Mouse (Mus musculus) small intestine, adult 2 months (tissue): ENCODE measurements around the gene Mtg1. TPM values are rescaled to one million over a fixed set of nuclear protein-coding genes. Genes with fewer than 3 reads are reported as not detected.
A peak's percentile ranks its signal among the peaks of the same experiment; 100 is the strongest.

Source experiments
- H3K27ac ChIP-seq: fragments of 200-500 bp; 2 replicates; pipeline ENCODE4 v1.5.1; 2012; ENCODE audit warnings: low read depth, low read length, control low read depth, inconsistent platforms; ENCODE audit not compliant: insufficient read depth
- H3K27me3 ChIP-seq: fragments of 200-500 bp; 2 replicates; pipeline ENCODE4 v1.6.1; 2012; ENCODE audit warnings: mild to moderate bottlenecking, moderate library complexity, low read length, inconsistent platforms; ENCODE audit not compliant: control insufficient read depth, insufficient read depth
- H3K36me3 ChIP-seq: fragments of 200-500 bp; 2 replicates; pipeline ENCODE4 v1.6.1; 2012; ENCODE audit warnings: mild to moderate bottlenecking, low read length, control low read depth, inconsistent platforms; ENCODE audit not compliant: control insufficient read depth, insufficient read depth
- H3K4me1 ChIP-seq: fragments of 200-500 bp; 2 replicates; pipeline ENCODE4 v1.6.1; 2012; ENCODE audit warnings: low read length, inconsistent platforms, mixed read lengths; ENCODE audit not compliant: control insufficient read depth, insufficient read depth, insufficient read length
- H3K4me3 ChIP-seq: fragments of 200-500 bp; 2 replicates; pipeline ENCODE4 v1.5.1; 2012; ENCODE audit warnings: low read depth, mild to moderate bottlenecking, control low read depth, inconsistent platforms, low read length, moderate library complexity
- CTCF ChIP-seq: fragments of 200-500 bp; IDR thresholded peaks from 2 replicates; pipeline ENCODE4 v1.5.1; 2012; ENCODE audit warnings: low read depth, mild to moderate bottlenecking, control low read depth, inconsistent platforms, low read length, moderate library complexity, mixed read lengths; ENCODE audit not compliant: insufficient replicate concordance, insufficient read length; ENCODE audit errors: extremely low read depth
- POLR2A ChIP-seq: fragments of 200-500 bp; IDR thresholded peaks from 2 replicates; pipeline ENCODE4 v1.6.1; 2012; ENCODE audit warnings: low read depth, mild to moderate bottlenecking, control low read depth, inconsistent platforms, low read length, moderate library complexity
- WGBS: fragments of 180-500 bp; shearing (Covaris S2); methylation state at CpG from one replicate; pipeline ENCODE4 v1.1.7; 2018; 5-methylcytosine and 5-hydroxymethylcytosine counted together
- polyA plus RNA-seq: library from polyadenylated mRNA; depleted of rRNA; stranded (reverse); fragments of >200 nt; gene quantifications from 2 replicates; pipeline ENCODE4 v1.2.3, GENCODE M21; 2012

Gene Mtg1
- polyA plus RNA-seq, 1 experiment, result 16.6 TPM

- H3K27me3 ChIP-seq, result no peaks in the 10 kb centered on the region
- H3K4me3 ChIP-seq, result no peak within 1 kb of the TSS
- 29% methylated on average over 1 of the region's 1 CpGs for WGBS
- no peaks in the 10 kb centered on the region for H3K36me3 ChIP-seq
- H3K27ac ChIP-seq, result no peak within 1 kb of the TSS
- no peak for TF ChIP-seq CTCF
- TF ChIP-seq POLR2A, result no peak
- H3K4me1 ChIP-seq, result no peaks in the 10 kb centered on the region
Measured at GRCm38 (mm10) chr7:140172936-140173335, 35.6 kb downstream of the Mtg1 start, which contains the start of gene Olfr523. Olfr523 (plus strand) TSS chr7:140173217.

GRCm38 (mm10) chr7:140179176-140179575, 41.8 kb downstream of the Mtg1 start:
- TF ChIP-seq POLR2A (no peak), CTCF (no peak)
- Histone ChIP-seq H3K27ac (no peak overlapping the region), H3K27me3 (no peaks in the 10 kb centered on the region), H3K4me1 (no peaks in the 10 kb centered on the region), H3K4me3 (no peak overlapping the region), H3K36me3 (no peaks in the 10 kb centered on the region)
- WGBS, result 86% methylated on average over 2 of the region's 2 CpGs

DNA sequence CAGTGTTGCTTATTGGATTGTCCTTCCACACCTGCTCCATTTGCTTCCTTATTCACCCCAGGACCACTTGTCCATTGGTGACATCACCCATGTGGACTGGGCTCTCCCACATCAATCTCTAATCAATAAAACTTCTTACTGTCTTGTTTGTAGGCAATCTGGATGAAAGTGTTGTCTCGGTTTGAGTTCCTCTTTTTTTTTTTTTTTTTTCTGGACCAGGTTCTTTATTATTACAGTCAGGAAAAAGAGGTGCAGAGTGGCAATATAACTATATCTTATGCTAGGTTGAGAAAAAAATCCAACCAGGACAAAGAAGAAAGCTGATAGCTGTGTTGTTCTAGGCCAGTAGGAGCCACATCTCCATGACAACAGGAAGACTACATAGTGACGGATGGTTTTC, 43.3 kb downstream of the Mtg1 start:
- no peak overlapping the region for H3K4me3 ChIP-seq
- no peak for TF ChIP-seq POLR2A
- no peak for TF ChIP-seq CTCF
- 61% methylated on average over 2 of the region's 2 CpGs for WGBS
- no peaks in the 10 kb centered on the region for H3K27me3 ChIP-seq
- H3K4me1 ChIP-seq, result no peaks in the 10 kb centered on the region
- H3K27ac ChIP-seq, result no peak overlapping the region
- no peaks in the 10 kb centered on the region for H3K36me3 ChIP-seq

DNA sequence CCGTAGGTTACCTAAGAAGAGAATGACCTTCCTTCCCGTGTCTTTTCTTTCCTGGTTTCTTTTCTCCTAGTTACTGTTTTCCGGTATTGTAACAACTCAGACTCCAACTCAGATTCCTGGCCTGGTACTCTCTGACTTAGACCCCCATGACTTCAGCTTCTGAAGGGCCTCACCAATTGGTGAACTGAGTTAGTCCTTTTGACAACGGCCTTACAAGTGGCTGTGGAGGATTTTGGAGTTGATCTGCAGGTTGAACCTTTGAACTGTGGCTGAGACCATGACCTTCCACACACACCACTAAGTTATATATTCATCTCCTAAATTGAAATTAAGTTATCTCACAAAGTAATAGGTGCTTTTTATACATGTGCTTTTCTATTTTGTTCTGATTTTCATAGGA, 46.8 kb downstream of the Mtg1 start:
- WGBS, result 77% methylated on average over 4 of the region's 4 CpGs
- no peaks in the 10 kb centered on the region for H3K4me1 ChIP-seq
- H3K27me3 ChIP-seq, result no peaks in the 10 kb centered on the region
- H3K27ac ChIP-seq, result no peak overlapping the region
- TF ChIP-seq POLR2A, result no peak
- no peak for TF ChIP-seq CTCF
- H3K4me3 ChIP-seq, result no peak overlapping the region
- no peaks in the 10 kb centered on the region for H3K36me3 ChIP-seq

DNA sequence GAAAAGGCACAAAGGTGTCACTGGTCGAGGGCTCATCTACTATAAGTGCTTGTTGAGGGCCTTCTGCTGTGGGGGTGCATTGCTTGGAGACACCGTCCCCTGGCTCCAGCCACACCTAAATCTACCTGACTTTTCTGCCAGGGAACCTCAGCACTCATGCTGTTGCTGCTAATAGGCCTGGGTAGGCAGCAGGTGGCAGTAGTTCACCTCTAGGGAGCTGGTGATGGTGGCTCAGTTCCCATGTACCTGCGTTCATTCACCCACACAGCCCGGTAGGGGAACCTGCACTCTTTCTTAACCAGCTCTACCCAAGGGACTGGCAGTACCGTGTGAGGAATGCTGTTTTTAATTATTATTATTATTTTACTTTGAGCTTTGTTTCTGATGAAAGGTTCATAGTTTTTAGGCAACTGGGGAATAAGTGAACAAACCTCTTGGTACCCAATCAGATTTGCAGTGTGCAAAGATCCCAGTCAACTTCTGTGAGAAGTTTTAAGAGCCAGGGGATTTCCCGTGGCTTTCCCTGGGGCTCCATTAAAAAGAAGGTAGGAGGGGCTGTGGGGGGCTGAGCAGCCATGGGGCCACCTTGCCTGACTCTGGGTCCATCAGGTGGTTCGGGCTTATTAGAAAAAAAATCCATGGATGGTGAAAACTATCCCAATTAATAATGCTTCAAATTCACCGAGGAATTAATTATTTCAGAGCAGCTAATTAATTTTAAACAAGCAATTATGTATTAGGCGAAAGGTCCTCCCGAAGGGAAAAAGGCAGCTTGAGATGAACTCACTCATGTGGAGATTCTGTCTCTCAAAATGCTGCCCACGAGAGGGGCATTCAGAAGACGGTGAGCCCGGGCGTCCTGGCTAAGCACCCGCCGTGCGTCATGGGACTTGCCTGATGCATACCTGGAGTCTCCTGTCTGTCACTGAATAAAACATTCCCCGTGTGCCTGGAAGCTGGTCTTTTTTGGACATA, 49.6 kb downstream of the Mtg1 start:
- Histone ChIP-seq H3K36me3 (no peaks in the 10 kb centered on the region), H3K27me3 (no peaks in the 10 kb centered on the region), H3K4me1 (no peaks in the 10 kb centered on the region), H3K4me3 (no peak overlapping the region), H3K27ac (no peak overlapping the region)
- TF ChIP-seq POLR2A (no peak), CTCF (peak; percentile 35; the same call in 1 of the 2 replicates)
- WGBS, result 63% methylated on average over 18 of the region's 18 CpGs

GRCm38 (mm10) chr7:140187721-140188390, 50.5 kb downstream of the Mtg1 start:
- 80% methylated on average over 7 of the region's 7 CpGs for WGBS
- Histone ChIP-seq H3K36me3 (no peaks in the 10 kb centered on the region), H3K27me3 (no peaks in the 10 kb centered on the region), H3K4me1 (no peaks in the 10 kb centered on the region), H3K27ac (no peak overlapping the region), H3K4me3 (no peak overlapping the region)
- TF ChIP-seq CTCF (no peak), POLR2A (no peak)
